Mouse (Mus musculus) thymus, postnatal 0 days (tissue): ENCODE data around the gene Nf2. TPM values are rescaled to one million over a fixed set of nuclear protein-coding genes. Genes with fewer than 3 reads are reported as not detected.
A peak's percentile ranks its signal among the peaks of the same experiment; 100 is the strongest.

ENCODE experiments used
- DNase-seq: peaks from one replicate; pipeline ENCODE4 v3.0.0-alpha.2; 2015; ENCODE audit warnings: low spot score
- polyA plus RNA-seq: library from polyadenylated mRNA; unstranded; fragments of >200 nt; fragmentation: Nextera tagmentation; extraction: Ambion mirVana; gene quantifications from 2 replicates; pipeline ENCODE4 v1.2.1, GENCODE M21; 2015

The Nf2 gene
- polyA plus RNA-seq, result 25.5 and 28.3 TPM in 2 replicates

- DNase-seq, result peak; percentile 98
Observed at GRCm38 (mm10) chr11:4849258-4849943, at the start of gene Nf2. Gene Nf2, minus strand, starts transcription at chr11:4849536.

GRCm38 (mm10) chr11:4894848-4895816 is 45.8 kb upstream of the Nf2 start, which contains the start of gene Thoc5:
Gene Thoc5, plus strand, starts transcription at chr11:4895320.
- peak; percentile 84 for DNase-seq

- DNase-seq, result no peak
Observed at GRCm38 (mm10) chr11:4886987-4887386, 37.7 kb upstream of the Nf2 start.

- peak; percentile 61 for DNase-seq
Observed at GRCm38 (mm10) chr11:4885385-4885903, 36.1 kb upstream of the Nf2 start.

- peak; percentile 33 for DNase-seq
Observed at GRCm38 (mm10) chr11:4882892-4883627, 33.7 kb upstream of the Nf2 start.

- no peak for DNase-seq
Observed at GRCm38 (mm10) chr11:4881087-4881486, 31.8 kb upstream of the Nf2 start.

GRCm38 (mm10) chr11:4874551-4874950 is 25.2 kb upstream of the Nf2 start:
- peak; percentile 36 for DNase-seq

GRCm38 (mm10) chr11:4873755-4874475 is 24.6 kb upstream of the Nf2 start, which contains the start of gene Nipsnap1:
Gene Nipsnap1, plus strand, starts transcription at chr11:4873951.
- peak; percentile 91 for DNase-seq

GRCm38 (mm10) chr11:4865645-4866251 is 16.4 kb upstream of the Nf2 start:
- DNase-seq, result peak; percentile 82

GRCm38 (mm10) chr11:4862730-4863129 is 13.4 kb upstream of the Nf2 start:
- no peak for DNase-seq

- DNase-seq, result no peak
Observed at GRCm38 (mm10) chr11:4861816-4862604, 12.7 kb upstream of the Nf2 start.

- no peak for DNase-seq
Observed at GRCm38 (mm10) chr11:4860986-4861385, 11.7 kb upstream of the Nf2 start.

GRCm38 (mm10) chr11:4858416-4858815 is 9.1 kb upstream of the Nf2 start:
- DNase-seq, result no peak

- no peak for DNase-seq
Observed at GRCm38 (mm10) chr11:4854181-4854580, 4.8 kb upstream of the Nf2 start.

GRCm38 (mm10) chr11:4853021-4853420 is 3.7 kb upstream of the Nf2 start:
- no peak for DNase-seq

GRCm38 (mm10) chr11:4850404-4850803 is 1.1 kb upstream of the Nf2 start:
- DNase-seq, result no peak

- peak; percentile 63 for DNase-seq
Observed at GRCm38 (mm10) chr11:4848483-4849248, 670 bp downstream of the Nf2 start.

GRCm38 (mm10) chr11:4840942-4841526 is 8.3 kb downstream of the Nf2 start:
- DNase-seq, result no peak
